Mouse (Mus musculus) forebrain, embryonic 13.5 days (tissue): ENCODE results near the gene Wnt7b. TPM values are rescaled to one million over a fixed set of nuclear protein-coding genes. Genes with fewer than 3 reads are reported as not detected.

Experiments used
- ATAC-seq: fragments of 200-750 bp; cut with Nextera tagmentation; 2 replicates; pipeline ENCODE4 v1.8.0; 2017
- H3K27ac ChIP-seq: fragments of 300-500 bp; sonication (generic); 2 replicates; pipeline ENCODE4 v1.5.1; 2015; ENCODE audit warnings: inconsistent platforms, mild to moderate bottlenecking, moderate library complexity
- H3K27me3 ChIP-seq: fragments of 300-500 bp; sonication (generic); 2 replicates; pipeline ENCODE4 v1.6.1; 2015; ENCODE audit warnings: mild to moderate bottlenecking, inconsistent platforms
- H3K36me3 ChIP-seq: fragments of 300-500 bp; sonication (generic); 2 replicates; pipeline ENCODE4 v1.6.1; 2015; ENCODE audit warnings: mild to moderate bottlenecking, inconsistent platforms; ENCODE audit not compliant: poor library complexity, severe bottlenecking
- H3K4me1 ChIP-seq: fragments of 300-500 bp; sonication (generic); 2 replicates; pipeline ENCODE4 v1.6.1; 2015; ENCODE audit warnings: inconsistent platforms
- H3K4me2 ChIP-seq: fragments of 300-500 bp; sonication (generic); 2 replicates; pipeline ENCODE4 v1.6.1; 2015; ENCODE audit warnings: inconsistent platforms, mild to moderate bottlenecking, moderate library complexity
- H3K4me3 ChIP-seq: fragments of 300-500 bp; sonication (generic); 2 replicates; pipeline ENCODE4 v1.5.1; 2015; ENCODE audit warnings: mild to moderate bottlenecking, inconsistent platforms
- H3K9ac ChIP-seq: fragments of 300-500 bp; sonication (generic); 2 replicates; pipeline ENCODE4 v1.6.1; 2015; ENCODE audit warnings: mild to moderate bottlenecking, inconsistent platforms
- H3K9me3 ChIP-seq: fragments of 300-500 bp; sonication (generic); replicated peaks from 2 replicates; pipeline ENCODE4 v1.6.1; 2016; ENCODE audit warnings: inconsistent platforms
- WGBS: fragments of 180-500 bp; shearing (Covaris S2); methylation state at CpG from one replicate; pipeline ENCODE4 v1.1.7; 2015; 5-methylcytosine and 5-hydroxymethylcytosine counted together
- polyA plus RNA-seq: library from polyadenylated mRNA; unstranded; fragments of >200 nt; fragmentation: Nextera tagmentation; extraction: Ambion mirVana; gene quantifications from 2 replicates; pipeline ENCODE4 v1.2.1, GENCODE M21; 2015

Gene Wnt7b
- polyA plus RNA-seq, 1 experiment from 2014 or later = 84.0 TPM

DNA sequence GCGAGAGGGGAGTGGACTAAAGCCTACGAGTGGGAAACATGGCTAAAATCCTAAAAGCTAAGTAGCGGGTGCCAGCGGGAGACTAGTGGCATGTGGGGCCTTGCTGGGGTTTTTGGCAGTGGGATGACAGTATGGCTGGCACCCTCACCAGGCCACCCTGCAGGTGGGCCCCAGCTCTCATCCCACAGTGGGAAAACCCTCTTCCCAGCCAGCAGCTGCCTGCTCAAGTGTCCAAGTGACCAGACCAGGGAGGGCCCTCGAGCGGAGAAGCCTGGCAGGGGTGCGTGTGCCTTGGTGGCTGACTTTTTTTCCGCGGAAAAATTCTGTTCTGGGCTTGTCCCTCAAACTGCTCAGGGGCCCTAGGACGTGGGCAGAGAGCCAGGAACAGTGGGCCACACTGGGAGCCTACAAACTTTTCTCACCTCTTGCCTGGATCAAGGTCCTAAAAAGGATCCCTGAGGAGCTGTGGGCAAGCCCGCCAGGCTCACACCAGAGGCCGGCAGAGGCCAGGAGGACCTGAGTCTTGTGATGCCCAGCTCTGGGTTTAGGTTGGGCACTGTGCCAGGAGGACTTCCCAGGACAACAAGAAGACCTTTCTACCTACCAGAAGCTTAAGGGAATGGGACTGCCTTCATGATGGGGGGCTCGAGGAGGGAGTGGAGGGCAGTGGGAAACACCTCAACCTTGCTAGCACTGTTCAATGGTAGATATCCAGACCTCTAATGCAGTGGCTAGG lies 18.1 kb downstream of the Wnt7b start:
- WGBS = 78% methylated on average over 13 of the region's 13 CpGs
- no peak overlapping the region for H3K4me2 ChIP-seq
- no peak overlapping the region for H3K9ac ChIP-seq
- H3K4me1 ChIP-seq = peaks cover 56% of the 10 kb centered on the region
- H3K36me3 ChIP-seq = no peaks in the 10 kb centered on the region
- no peak overlapping the region for H3K27ac ChIP-seq
- no peak overlapping the region for H3K4me3 ChIP-seq
- no peaks in the 10 kb centered on the region; the same call in 1 of the 2 replicates for H3K9me3 ChIP-seq
- H3K27me3 ChIP-seq = no peaks in the 10 kb centered on the region
- ATAC-seq = no peak

DNA sequence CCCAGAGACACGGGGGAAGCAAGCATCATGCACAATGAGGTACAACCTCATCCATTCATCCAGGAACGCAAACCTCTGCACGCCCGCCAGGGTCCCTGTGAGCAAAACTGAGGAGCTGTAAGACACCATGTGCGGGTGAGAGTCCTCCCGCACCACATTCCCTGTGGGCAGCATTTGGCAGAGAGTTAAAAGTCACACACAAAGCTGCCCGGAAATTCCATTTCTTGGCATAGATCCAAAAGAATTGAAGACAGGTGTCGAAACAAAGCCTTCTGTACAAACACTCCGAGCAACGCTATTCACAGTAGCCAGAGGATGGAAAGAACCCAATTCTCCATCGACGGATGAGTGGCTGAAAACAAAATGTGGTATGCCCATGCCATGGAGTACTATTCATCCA lies 20.3 kb downstream of the Wnt7b start:
- H3K9me3 ChIP-seq = no peaks in the 10 kb centered on the region; the same call in 1 of the 2 replicates
- no peak for ATAC-seq
- no peak overlapping the region for H3K9ac ChIP-seq
- H3K36me3 ChIP-seq = peaks cover 11% of the 10 kb centered on the region; the same call in 1 of the 2 replicates
- H3K27me3 ChIP-seq = no peaks in the 10 kb centered on the region
- H3K4me3 ChIP-seq = no peak overlapping the region
- 0 out of 2 replicates have a peak overlapping the region, but pooled peaks have one; percentile 26 for H3K27ac ChIP-seq
- no peak overlapping the region for H3K4me2 ChIP-seq
- H3K4me1 ChIP-seq = peaks cover 40% of the 10 kb centered on the region
- 57% methylated on average over 12 of the region's 12 CpGs for WGBS

DNA sequence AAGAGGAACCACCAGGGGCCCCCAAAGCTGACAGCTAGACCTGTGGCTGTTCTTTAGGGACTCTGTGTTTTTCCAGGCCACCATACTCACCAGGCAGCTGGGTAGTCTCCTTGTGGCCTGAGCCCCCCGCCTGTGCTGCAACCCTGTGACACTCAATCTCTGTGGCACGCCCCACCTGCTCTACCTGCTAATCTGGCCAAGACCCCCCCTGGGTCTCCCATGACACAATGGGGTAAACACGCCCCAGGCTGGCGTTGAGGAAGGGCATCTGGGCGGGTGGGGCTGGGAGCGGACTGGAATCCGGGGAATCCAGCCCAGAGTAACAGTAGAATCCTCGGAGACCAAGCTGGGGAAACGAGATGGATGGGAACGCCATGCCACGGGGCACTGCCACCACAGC lies 21.4 kb downstream of the Wnt7b start:
- H3K9ac ChIP-seq = no peak overlapping the region
- H3K4me3 ChIP-seq = no peak overlapping the region
- ATAC-seq = no peak
- H3K27me3 ChIP-seq = no peaks in the 10 kb centered on the region
- H3K36me3 ChIP-seq = peaks cover 16% of the 10 kb centered on the region; the same call in 1 of the 2 replicates
- no peak overlapping the region for H3K27ac ChIP-seq
- peaks cover 29% of the 10 kb centered on the region for H3K4me1 ChIP-seq
- no peak overlapping the region for H3K4me2 ChIP-seq
- H3K9me3 ChIP-seq = no peaks in the 10 kb centered on the region; the same call in 1 of the 2 replicates
- 75% methylated on average over 11 of the region's 11 CpGs for whole genome bisulfite sequencing

DNA sequence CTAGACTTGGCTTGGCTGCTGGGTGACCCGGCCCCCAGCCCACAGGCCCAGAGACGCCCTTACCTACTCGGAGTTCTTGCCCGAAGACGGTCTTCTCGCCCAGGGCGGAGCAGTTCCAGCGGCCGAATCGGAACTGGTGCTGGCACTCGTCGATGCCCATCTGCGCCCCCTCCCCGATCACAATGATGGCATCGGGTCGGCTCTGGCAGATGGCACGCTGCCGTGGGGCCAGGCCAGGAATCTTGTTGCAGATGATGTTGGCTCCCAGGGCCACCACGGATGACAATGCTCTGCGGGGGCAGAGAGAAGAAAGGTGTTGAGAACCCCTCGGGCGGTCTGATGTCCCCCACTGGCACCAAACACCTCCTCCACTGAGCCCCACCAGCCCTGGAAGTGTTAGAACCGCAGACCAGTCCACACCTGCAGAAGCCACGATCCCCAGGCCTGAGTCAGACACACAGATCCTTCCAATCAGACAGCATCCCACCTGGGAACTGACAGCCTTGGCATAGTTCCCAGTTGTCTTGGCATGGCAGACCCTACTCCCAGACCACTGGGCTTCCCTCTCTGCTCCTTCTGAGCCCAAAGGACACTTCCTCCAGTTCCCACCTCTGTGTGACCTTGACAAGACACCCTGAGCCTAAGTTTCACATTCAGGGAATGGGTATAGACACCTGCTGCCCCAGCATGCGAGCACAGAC lies 23.3 kb downstream of the Wnt7b start:
- 83% methylated on average over 25 of the region's 25 CpGs for WGBS
- H3K27ac ChIP-seq = 0 out of 2 replicates have a peak overlapping the region, but pooled peaks have one; percentile 25
- ATAC-seq = no peak
- H3K36me3 ChIP-seq = peaks cover 16% of the 10 kb centered on the region; the same call in 1 of the 2 replicates
- no peaks in the 10 kb centered on the region; the same call in 1 of the 2 replicates for H3K9me3 ChIP-seq
- no peak overlapping the region for H3K4me3 ChIP-seq
- H3K4me2 ChIP-seq = no peak overlapping the region
- H3K27me3 ChIP-seq = no peaks in the 10 kb centered on the region
- no peak overlapping the region for H3K9ac ChIP-seq
- H3K4me1 ChIP-seq = peaks cover 13% of the 10 kb centered on the region

DNA sequence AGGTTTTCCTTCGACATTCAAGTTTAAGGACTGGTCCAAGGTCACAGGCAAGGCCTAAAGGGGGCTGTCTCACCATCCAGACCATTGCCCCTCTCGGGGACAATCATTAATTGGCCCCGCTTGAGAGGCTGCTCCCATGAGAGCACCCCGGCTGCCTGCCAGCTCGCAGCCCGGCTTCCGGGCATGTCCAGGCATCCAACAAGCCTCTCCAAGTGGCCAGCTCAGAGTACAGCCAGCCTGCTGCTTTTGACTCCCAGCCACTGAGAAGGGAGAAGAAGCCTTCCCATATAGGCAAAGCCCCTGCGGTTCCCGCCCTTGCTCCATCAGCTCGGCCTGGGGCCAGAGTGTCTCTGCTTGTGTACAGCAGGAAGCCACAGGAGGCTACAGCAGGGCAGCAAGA lies 26.5 kb downstream of the Wnt7b start:
- no peak overlapping the region for H3K4me2 ChIP-seq
- H3K4me3 ChIP-seq = no peak overlapping the region
- H3K9ac ChIP-seq = no peak overlapping the region
- H3K36me3 ChIP-seq = peaks cover 16% of the 10 kb centered on the region; the same call in 1 of the 2 replicates
- no peaks in the 10 kb centered on the region for H3K9me3 ChIP-seq
- H3K4me1 ChIP-seq = peaks cover 9% of the 10 kb centered on the region
- 81% methylated on average over 10 of the region's 10 CpGs for WGBS
- H3K27ac ChIP-seq = no peak overlapping the region
- no peak for ATAC-seq
- no peaks in the 10 kb centered on the region for H3K27me3 ChIP-seq

DNA sequence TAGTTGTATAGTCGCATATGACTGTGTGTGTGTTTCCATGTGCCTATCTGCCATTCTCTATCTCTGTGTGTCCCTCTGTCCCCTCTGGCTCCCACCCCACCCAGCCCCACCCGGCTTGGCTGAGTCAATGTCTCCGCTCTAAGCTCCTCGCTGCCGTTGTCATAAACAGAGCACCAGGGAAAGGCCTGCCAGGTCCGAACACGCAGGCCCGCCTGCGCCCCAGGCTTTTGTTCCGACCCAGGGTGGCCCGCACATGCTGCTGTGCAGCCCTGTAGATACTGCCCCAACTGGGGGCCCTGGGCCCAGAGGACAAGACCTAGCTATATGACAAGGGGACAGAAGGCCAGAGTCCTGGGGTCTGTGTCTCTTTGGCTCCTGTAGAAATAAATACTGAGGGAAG lies 28.9 kb downstream of the Wnt7b start:
- H3K4me1 ChIP-seq = no peaks in the 10 kb centered on the region; the same call in 1 of the 2 replicates
- no peak overlapping the region for H3K9ac ChIP-seq
- H3K4me2 ChIP-seq = no peak overlapping the region
- WGBS = 82% methylated on average over 11 of the region's 11 CpGs
- peaks cover 16% of the 10 kb centered on the region; the same call in 1 of the 2 replicates for H3K36me3 ChIP-seq
- no peak for ATAC-seq
- H3K27me3 ChIP-seq = no peaks in the 10 kb centered on the region
- no peaks in the 10 kb centered on the region for H3K9me3 ChIP-seq
- no peak overlapping the region for H3K4me3 ChIP-seq
- H3K27ac ChIP-seq = no peak overlapping the region

DNA sequence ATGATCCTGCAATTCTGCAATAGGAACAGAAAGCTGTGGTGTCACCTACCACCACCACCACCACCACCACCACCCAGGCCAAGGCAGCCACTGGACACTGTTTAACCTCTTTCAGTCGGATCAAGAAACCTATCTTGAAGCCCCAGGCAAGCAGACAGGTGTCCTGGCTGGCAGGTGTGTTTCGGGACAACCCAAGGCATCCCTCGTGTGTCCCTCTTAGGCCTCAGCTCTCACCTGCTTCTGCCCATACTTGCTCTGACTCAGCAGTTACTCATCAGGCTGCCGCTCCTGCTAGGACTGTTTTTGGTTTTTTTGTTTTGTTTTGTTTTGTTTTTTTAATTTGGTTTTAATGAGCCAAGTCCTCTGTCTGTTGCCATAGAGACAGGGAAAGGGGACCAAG lies 35.8 kb downstream of the Wnt7b start:
- WGBS = 77% methylated on average over 4 of the region's 4 CpGs
- no peak overlapping the region for H3K4me3 ChIP-seq
- ATAC-seq = no peak

DNA sequence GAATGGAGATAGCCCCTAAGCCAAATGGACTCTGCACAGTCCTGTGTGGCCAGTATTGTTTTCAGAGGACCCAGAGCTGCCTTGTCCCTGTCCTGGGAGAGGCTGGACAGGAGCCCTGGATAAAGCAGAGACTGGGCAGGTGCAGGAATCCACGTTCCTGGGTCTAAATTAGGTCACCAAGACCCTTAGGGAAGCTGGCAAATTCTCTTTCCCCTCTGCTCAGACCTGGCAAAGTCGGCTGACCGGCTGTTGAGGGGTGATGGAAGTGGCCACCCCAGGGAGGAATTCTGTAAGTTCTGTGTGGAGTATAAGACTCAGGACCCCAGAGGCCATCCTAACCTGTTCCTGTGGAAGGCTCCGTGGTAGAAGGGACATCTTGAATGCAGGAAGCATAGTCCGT lies 36.9 kb downstream of the Wnt7b start:
- Histone ChIP-seq H3K9me3 (no peaks in the 10 kb centered on the region), H3K4me1 (peaks cover 2% of the 10 kb centered on the region; the same call in 1 of the 2 replicates), H3K36me3 (peaks cover 5% of the 10 kb centered on the region; the same call in 1 of the 2 replicates), H3K4me2 (no peak overlapping the region), H3K4me3 (no peak overlapping the region), H3K27ac (no peak overlapping the region), H3K9ac (no peak overlapping the region), H3K27me3 (no peaks in the 10 kb centered on the region)
- no peak for ATAC-seq
- WGBS = 90% methylated on average over 5 of the region's 5 CpGs

More for the DNA sequence above, 35.8 kb downstream of the Wnt7b start:
- Histone ChIP-seq H3K9me3 (no peaks in the 10 kb centered on the region), H3K27me3 (no peaks in the 10 kb centered on the region), H3K36me3 (no peaks in the 10 kb centered on the region; the same call in 1 of the 2 replicates), H3K27ac (no peak overlapping the region), H3K4me1 (peaks cover 2% of the 10 kb centered on the region; the same call in 1 of the 2 replicates), H3K4me2 (no peak overlapping the region), H3K9ac (no peak overlapping the region)

DNA sequence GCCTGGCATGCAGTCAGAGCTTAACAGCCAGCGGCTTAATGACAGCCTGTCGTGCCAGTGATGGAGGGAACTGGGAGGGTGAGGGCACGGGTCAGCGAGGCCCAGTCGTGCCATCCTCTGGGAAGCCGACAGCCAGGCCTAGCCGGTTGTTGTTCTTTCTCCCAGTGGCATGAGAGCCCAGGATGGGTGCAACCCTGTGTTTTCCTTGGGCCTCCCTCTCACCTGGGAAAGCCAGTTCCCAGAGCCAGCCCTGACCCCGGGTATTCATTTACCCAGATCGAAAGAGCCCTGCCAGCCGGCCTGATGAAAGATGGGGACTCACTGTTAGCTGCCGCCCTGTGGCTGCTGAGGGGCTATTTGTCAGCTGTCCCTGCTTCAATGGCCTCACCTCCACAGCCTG lies 44.1 kb downstream of the Wnt7b start:
- no peak overlapping the region for H3K4me3 ChIP-seq
- H3K36me3 ChIP-seq = peaks cover 53% of the 10 kb centered on the region
- no peak overlapping the region for H3K9ac ChIP-seq
- no peak overlapping the region for H3K27ac ChIP-seq
- no peak overlapping the region for H3K4me2 ChIP-seq
- ATAC-seq = no peak
- peaks cover 15% of the 10 kb centered on the region; the same call in 1 of the 2 replicates for H3K4me1 ChIP-seq
- H3K9me3 ChIP-seq = no peaks in the 10 kb centered on the region
- WGBS = 75% methylated on average over 11 of the region's 11 CpGs
- H3K27me3 ChIP-seq = no peaks in the 10 kb centered on the region

DNA sequence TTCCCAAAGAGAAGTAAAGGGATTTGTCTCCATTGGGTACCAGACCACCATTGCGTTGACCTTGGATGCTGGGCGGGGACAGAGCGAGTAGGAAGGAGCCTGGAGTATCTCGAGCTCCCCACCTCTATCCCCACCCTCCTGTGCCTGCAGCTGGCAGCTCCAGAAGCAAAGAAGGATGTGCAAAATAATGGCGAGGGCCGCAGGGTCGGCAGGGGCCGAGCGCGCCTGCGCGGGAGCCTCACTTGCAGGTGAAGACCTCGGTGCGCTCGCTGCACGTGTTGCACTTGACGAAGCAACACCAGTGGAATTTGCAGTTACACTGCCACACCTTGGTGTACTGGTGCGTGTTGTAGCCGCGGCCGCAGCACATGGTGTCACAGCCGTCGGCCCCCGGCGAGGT lies 45.1 kb downstream of the Wnt7b start:
- Histone ChIP-seq H3K9me3 (no peaks in the 10 kb centered on the region), H3K4me2 (no peak overlapping the region), H3K36me3 (peaks cover 53% of the 10 kb centered on the region), H3K27me3 (no peaks in the 10 kb centered on the region), H3K4me1 (peaks cover 15% of the 10 kb centered on the region; the same call in 1 of the 2 replicates), H3K4me3 (no peak overlapping the region), H3K9ac (no peak overlapping the region), H3K27ac (no peak overlapping the region)
- WGBS = 90% methylated on average over 25 of the region's 25 CpGs
- no peak for ATAC-seq

DNA sequence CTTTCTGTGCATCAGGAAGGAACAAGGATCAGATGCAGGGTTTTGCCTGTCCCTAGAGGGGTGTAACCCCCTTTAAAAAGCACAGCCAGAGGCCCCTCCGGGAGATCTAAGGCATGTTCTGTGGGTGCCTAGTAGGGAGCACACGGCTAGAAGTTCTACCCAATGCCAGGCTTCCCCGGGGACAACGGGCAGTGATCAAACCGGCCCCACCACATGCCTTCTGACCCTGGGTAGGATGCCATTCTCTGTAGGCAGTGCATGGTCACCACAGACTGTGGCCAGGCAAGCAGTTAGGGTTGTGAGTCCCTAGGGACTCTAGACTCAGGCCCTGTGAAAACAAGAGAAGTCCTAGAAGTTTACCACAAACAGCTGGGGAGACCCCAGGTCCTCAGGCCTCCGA lies 47.6 kb downstream of the Wnt7b start:
- Histone ChIP-seq H3K4me3 (no peak overlapping the region), H3K9me3 (no peaks in the 10 kb centered on the region), H3K27me3 (no peaks in the 10 kb centered on the region), H3K36me3 (peaks cover 41% of the 10 kb centered on the region), H3K4me1 (peaks cover 13% of the 10 kb centered on the region; the same call in 1 of the 2 replicates), H3K27ac (no peak overlapping the region), H3K9ac (no peak overlapping the region), H3K4me2 (no peak overlapping the region)
- no peak for ATAC-seq
- 90% methylated on average over 6 of the region's 6 CpGs for WGBS

DNA sequence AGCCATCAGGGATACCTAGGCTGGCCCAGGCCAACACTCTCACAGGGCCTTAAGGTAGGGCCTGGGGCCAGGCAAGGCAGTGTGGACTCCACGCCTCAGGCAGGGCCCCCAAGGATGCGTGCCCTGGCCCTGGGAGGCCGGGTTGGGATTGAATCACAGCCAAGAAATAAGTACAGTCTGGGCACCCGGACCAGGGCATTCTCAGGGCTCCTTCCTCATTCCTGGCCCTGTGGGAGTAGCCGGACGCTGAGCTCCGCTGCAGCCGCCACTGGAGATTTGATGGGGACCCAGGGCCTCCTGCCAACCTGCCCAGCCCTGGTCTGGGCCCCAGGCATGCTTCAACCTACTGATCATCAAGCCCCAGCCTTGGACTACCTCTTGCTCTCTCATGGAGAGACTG lies 48.1 kb downstream of the Wnt7b start:
- Histone ChIP-seq H3K4me2 (no peak overlapping the region), H3K36me3 (peaks cover 41% of the 10 kb centered on the region), H3K4me3 (no peak overlapping the region), H3K27me3 (no peaks in the 10 kb centered on the region), H3K27ac (no peak overlapping the region), H3K9ac (no peak overlapping the region), H3K4me1 (peaks cover 9% of the 10 kb centered on the region; the same call in 1 of the 2 replicates), H3K9me3 (no peaks in the 10 kb centered on the region)
- WGBS = 76% methylated on average over 7 of the region's 8 CpGs
- ATAC-seq = no peak
